Mouse (Mus musculus): ENCODE measurements around the gene Zfp422.

GRCm38 (mm10) chr6:116664031-116664430, 35.2 kb upstream of the Zfp422 start:
- no peak for TF ChIP-seq GATA1 (IDR thresholded peaks at IDR 0.05; ENCODE audit: borderline replicate concordance, low read length)
- TF ChIP-seq FLI1 (IDR thresholded peaks at IDR 0.05; ENCODE audit: low read length): no peak
